Mouse (Mus musculus) fat pad, adult 2 months (tissue): ENCODE results near the gene Dhx32.

Experiments used
- DNase-seq: peaks from one replicate; pipeline ENCODE4 v3.0.0-alpha.2; 2011; ENCODE audit warnings: low read depth, low spot score; ENCODE audit errors: extremely low read depth

The Dhx32 gene

GRCm38 (mm10) chr7:133775796-133776625, 6.5 kb downstream of the Dhx32 start:
- no peak for DNase-seq

GRCm38 (mm10) chr7:133775179-133775578, 7.3 kb downstream of the Dhx32 start:
- DNase-seq = no peak

- DNase-seq = no peak
These were observed 14.0 kb downstream of the Dhx32 start for GRCm38 (mm10) chr7:133768517-133768916.

- no peak for DNase-seq
These were observed 14.5 kb downstream of the Dhx32 start for GRCm38 (mm10) chr7:133768027-133768426.

GRCm38 (mm10) chr7:133765849-133766243, 16.7 kb downstream of the Dhx32 start:
- no peak for DNase-seq

GRCm38 (mm10) chr7:133765240-133765848, 17.2 kb downstream of the Dhx32 start:
- DNase-seq = no peak

- DNase-seq = no peak
These were observed 18.1 kb downstream of the Dhx32 start for GRCm38 (mm10) chr7:133764425-133764824.

- DNase-seq = no peak
These were observed 19.8 kb downstream of the Dhx32 start for GRCm38 (mm10) chr7:133762696-133763095.

GRCm38 (mm10) chr7:133759611-133760353, 22.7 kb downstream of the Dhx32 start:
- no peak for DNase-seq

- DNase-seq = no peak
These were observed 23.8 kb downstream of the Dhx32 start for GRCm38 (mm10) chr7:133758716-133759115.

- DNase-seq = no peak
These were observed 24.5 kb downstream of the Dhx32 start for GRCm38 (mm10) chr7:133757961-133758455.

- DNase-seq = no peak
These were observed 31.4 kb downstream of the Dhx32 start for GRCm38 (mm10) chr7:133751163-133751562.

GRCm38 (mm10) chr7:133750666-133751065, 31.9 kb downstream of the Dhx32 start:
- DNase-seq = no peak

GRCm38 (mm10) chr7:133748753-133749152, 33.8 kb downstream of the Dhx32 start:
- no peak for DNase-seq

GRCm38 (mm10) chr7:133747372-133747771, 35.2 kb downstream of the Dhx32 start:
- DNase-seq = no peak

- DNase-seq = no peak
These were observed 37.8 kb downstream of the Dhx32 start for GRCm38 (mm10) chr7:133744701-133745100.

GRCm38 (mm10) chr7:133744209-133744608, 38.3 kb downstream of the Dhx32 start:
- no peak for DNase-seq

GRCm38 (mm10) chr7:133743611-133744010, 38.9 kb downstream of the Dhx32 start:
- no peak for DNase-seq

- no peak for DNase-seq
These were observed 39.8 kb downstream of the Dhx32 start for GRCm38 (mm10) chr7:133742530-133743325.

- DNase-seq = no peak
These were observed 42.0 kb downstream of the Dhx32 start for GRCm38 (mm10) chr7:133740558-133740957.
